Mouse (Mus musculus) C2C12 (cell line): ENCODE data around the gene Cmss1. TPM values are rescaled to one million over a fixed set of nuclear protein-coding genes. Genes with fewer than 3 reads are reported as not detected.
A peak's percentile ranks its signal among the peaks of the same experiment; 100 is the strongest.

Experiments
- H3K27me3 ChIP-seq: one replicate; pipeline ENCODE4 v1.6.1; 2011; ENCODE audit not compliant: control insufficient read depth, insufficient read depth, insufficient read length
- H3K36me3 ChIP-seq: one replicate; pipeline ENCODE4 v1.6.1; 2011; ENCODE audit not compliant: control insufficient read depth, insufficient read depth
- H3K4me3 ChIP-seq: one replicate; pipeline ENCODE4 v1.5.1; 2011; ENCODE audit warnings: mild to moderate bottlenecking, control low read depth; ENCODE audit not compliant: poor library complexity, insufficient read depth, severe bottlenecking
- H3K79me2 ChIP-seq: one replicate; pipeline ENCODE4 v1.6.1; 2011; ENCODE audit not compliant: control insufficient read depth, insufficient read depth
- H3K79me3 ChIP-seq: one replicate; pipeline ENCODE4 v1.6.1; 2011; ENCODE audit warnings: low read depth, control low read depth
- H3ac ChIP-seq: one replicate; pipeline ENCODE3; 2011; ENCODE audit warnings: low read depth; ENCODE audit not compliant: control insufficient read depth, insufficient read length
- CEBPB ChIP-seq: IDR thresholded peaks from one replicate; pipeline ENCODE4 v1.6.1; 2011; ENCODE audit warnings: low read depth, mild to moderate bottlenecking, control low read depth, moderate library complexity
- CTCF ChIP-seq: IDR thresholded peaks from one replicate; pipeline ENCODE4 v1.5.1; 2011; ENCODE audit not compliant: control insufficient read depth, insufficient read depth, insufficient read length
- FOSL1 ChIP-seq: IDR thresholded peaks from one replicate; pipeline ENCODE4 v1.8.0; 2011; ENCODE audit warnings: mild to moderate bottlenecking, low read length; ENCODE audit not compliant: poor library complexity, insufficient read depth, severe bottlenecking
- MAX ChIP-seq: IDR thresholded peaks from one replicate; pipeline ENCODE4 v1.6.1; 2011; ENCODE audit warnings: mild to moderate bottlenecking, control low read depth
- MYOD1 ChIP-seq: IDR thresholded peaks from one replicate; pipeline ENCODE4 v1.6.1; 2011; ENCODE audit warnings: low read depth; ENCODE audit not compliant: control insufficient read depth, insufficient read length
- MYOG ChIP-seq: IDR thresholded peaks from one replicate; pipeline ENCODE4 v1.6.1; 2011; ENCODE audit not compliant: control insufficient read depth, insufficient read length; ENCODE audit errors: extremely low read depth
- USF1 ChIP-seq: IDR thresholded peaks from one replicate; pipeline ENCODE4 v1.6.1; 2011; ENCODE audit warnings: low read depth, mild to moderate bottlenecking, control low read depth, moderate library complexity
- polyA plus RNA-seq: library from polyadenylated mRNA; unstranded; fragments of >200 nt; fragmentation: generic; extraction: Trizol; gene quantifications from one replicate; pipeline ENCODE4 v1.2.1, GENCODE M21; 2012; ENCODE audit warnings: missing spikeins

Gene Cmss1
- polyA plus RNA-seq, 1 experiment, result 37.5 TPM

GRCm38 (mm10) chr16:57564807-57565206 lies 41.9 kb downstream of the Cmss1 start:
- TF ChIP-seq FOSL1 (no peak), MYOD1 (no peak), MYOG (no peak), CEBPB (no peak), MAX (no peak), CTCF (no peak)
- Histone ChIP-seq H3K36me3 (peaks cover 58% of the 10 kb centered on the region), H3K79me3 (peaks cover 77% of the 10 kb centered on the region)

GRCm38 (mm10) chr16:57563453-57563852 lies 43.2 kb downstream of the Cmss1 start:
- no peak overlapping the region for H3ac ChIP-seq
- TF ChIP-seq USF1, result no peak
- TF ChIP-seq MYOD1, result peak; percentile 7
- peaks cover 48% of the 10 kb centered on the region for H3K36me3 ChIP-seq
- peaks cover 74% of the 10 kb centered on the region for H3K79me3 ChIP-seq
- H3K79me2 ChIP-seq, result peaks cover 92% of the 10 kb centered on the region
- H3K27me3 ChIP-seq, result no peaks in the 10 kb centered on the region
- no peak overlapping the region for H3K4me3 ChIP-seq

More at GRCm38 (mm10) chr16:57564807-57565206, 41.9 kb downstream of the Cmss1 start:
- Histone ChIP-seq H3K27me3 (no peaks in the 10 kb centered on the region), H3K4me3 (no peak overlapping the region), H3K79me2 (peaks cover 93% of the 10 kb centered on the region), H3ac (no peak overlapping the region)

- no peak overlapping the region for H3K4me3 ChIP-seq
- H3K79me2 ChIP-seq, result peaks cover 97% of the 10 kb centered on the region
- TF ChIP-seq CTCF, result no peak
- TF ChIP-seq MYOG, result no peak
- TF ChIP-seq USF1, result no peak
- no peak for TF ChIP-seq FOSL1
- TF ChIP-seq CEBPB, result no peak
- no peak for TF ChIP-seq MAX
- H3K36me3 ChIP-seq, result peaks cover 72% of the 10 kb centered on the region
- peaks cover 83% of the 10 kb centered on the region for H3K79me3 ChIP-seq
- no peaks in the 10 kb centered on the region for H3K27me3 ChIP-seq
- no peak overlapping the region for H3ac ChIP-seq
These were observed 46.5 kb downstream of the Cmss1 start for GRCm38 (mm10) chr16:57560185-57560584.

GRCm38 (mm10) chr16:57558258-57558657 lies 48.4 kb downstream of the Cmss1 start:
- Histone ChIP-seq H3K79me2 (peaks cover 99% of the 10 kb centered on the region), H3K36me3 (peaks cover 75% of the 10 kb centered on the region), H3K4me3 (no peak overlapping the region), H3ac (no peak overlapping the region), H3K27me3 (no peaks in the 10 kb centered on the region), H3K79me3 (peaks cover 86% of the 10 kb centered on the region)
- TF ChIP-seq CEBPB, result no peak
- no peak for TF ChIP-seq MAX
- no peak for TF ChIP-seq USF1
- TF ChIP-seq MYOD1, result no peak
- TF ChIP-seq MYOG, result no peak
- TF ChIP-seq FOSL1, result no peak

- TF ChIP-seq USF1, result no peak
- TF ChIP-seq MYOD1, result peak; percentile 24
- Histone ChIP-seq H3K79me3 (peaks cover 91% of the 10 kb centered on the region), H3K4me3 (no peak overlapping the region), H3K36me3 (peaks cover 78% of the 10 kb centered on the region), H3K27me3 (no peaks in the 10 kb centered on the region), H3ac (no peak overlapping the region), H3K79me2 (peaks cover 99% of the 10 kb centered on the region)
These were observed 50.4 kb downstream of the Cmss1 start for GRCm38 (mm10) chr16:57556244-57556643.

- peaks cover 91% of the 10 kb centered on the region for H3K79me3 ChIP-seq
- TF ChIP-seq CTCF (no peak), MYOG (no peak), FOSL1 (no peak), CEBPB (no peak), MAX (no peak), USF1 (no peak), MYOD1 (no peak)
- peaks cover 99% of the 10 kb centered on the region for H3K79me2 ChIP-seq
- no peak overlapping the region for H3K4me3 ChIP-seq
- no peak overlapping the region for H3ac ChIP-seq
- H3K36me3 ChIP-seq, result peaks cover 76% of the 10 kb centered on the region
- H3K27me3 ChIP-seq, result no peaks in the 10 kb centered on the region
These were observed 51.0 kb downstream of the Cmss1 start for GRCm38 (mm10) chr16:57555667-57556066.
